Mouse (Mus musculus): Measurements from ENCODE around the gene Dcdc2a. TPM values are rescaled to one million over a fixed set of nuclear protein-coding genes. Genes with fewer than 3 reads are reported as not detected.

Gene Dcdc2a
- total and polyA plus RNA-seq, 2 experiments: 0.29 to 0.83 TPM

GRCm38 (mm10) chr13:25254478-25255263 lies 198.9 kb downstream of the Dcdc2a start:
- Histone ChIP-seq H3K79me2 (ENCODE audit: control insufficient read depth, insufficient read depth, low read length) (no peaks in the 10 kb centered on the region), H3K27me3 (ENCODE audit: control insufficient read depth, insufficient read depth, low read length) (no peaks in the 10 kb centered on the region), H3K27ac (replicated peaks; ENCODE audit: insufficient read depth, low read depth, low read length) (no peak overlapping the region), H3K4me1 (ENCODE audit: control insufficient read depth, insufficient read depth, low read length) (no peaks in the 10 kb centered on the region), H3K36me3 (ENCODE audit: control insufficient read depth, insufficient read depth, low read length) (no peaks in the 10 kb centered on the region), H3K9ac (ENCODE audit: low read depth, low read length) (no peak overlapping the region), H3K4me3 (ENCODE audit: insufficient read depth, low read depth, low read length) (no peak overlapping the region)
- 80% methylated on average over 9 of the region's 9 CpGs for WGBS
- TF ChIP-seq POLR2A (IDR thresholded peaks at IDR 0.05; ENCODE audit: extremely low read depth, insufficient read depth, low read length) (no peak), CTCF (IDR thresholded peaks at IDR 0.05; ENCODE audit: low read depth, low read length) (no peak)
- no peak for DNase-seq (ENCODE audit: extremely low read depth, low read depth, low spot score)

GRCm38 (mm10) chr13:25257608-25258007 lies 201.8 kb downstream of the Dcdc2a start:
- Histone ChIP-seq H3K4me1 (ENCODE audit: control insufficient read depth, insufficient read depth, low read length) (no peaks in the 10 kb centered on the region), H3K4me3 (ENCODE audit: insufficient read depth, low read depth, low read length) (no peak overlapping the region), H3K36me3 (ENCODE audit: control insufficient read depth, insufficient read depth, low read length) (no peaks in the 10 kb centered on the region), H3K27me3 (ENCODE audit: control insufficient read depth, insufficient read depth, low read length) (no peaks in the 10 kb centered on the region), H3K9ac (ENCODE audit: low read depth, low read length) (no peak overlapping the region), H3K79me2 (ENCODE audit: control insufficient read depth, insufficient read depth, low read length) (no peaks in the 10 kb centered on the region), H3K27ac (replicated peaks; ENCODE audit: insufficient read depth, low read depth, low read length) (no peak overlapping the region)
- WGBS: 80% methylated on average over 6 of the region's 6 CpGs
- TF ChIP-seq CTCF (IDR thresholded peaks at IDR 0.05; ENCODE audit: low read depth, low read length): no peak
- no peak for TF ChIP-seq POLR2A (IDR thresholded peaks at IDR 0.05; ENCODE audit: extremely low read depth, insufficient read depth, low read length)
- no peak for DNase-seq (ENCODE audit: extremely low read depth, low read depth, low spot score)

Other genes with a start within 250 kb of the Dcdc2a start
- gene Acot13, start 224.5 kb upstream of the Dcdc2a start, total RNA-seq (2014; rRNA removed): 95.8 and 97.7 TPM in 2 replicates
- gene Acot13, start 224.5 kb upstream of the Dcdc2a start, polyA plus RNA-seq (2012; rRNA removed): 96.4 and 108 TPM in 2 replicates
- gene Tdp2, start 224.3 kb upstream of the Dcdc2a start, total RNA-seq (2014; rRNA removed): 28.9 and 29.4 TPM in 2 replicates
- gene Tdp2, start 224.3 kb upstream of the Dcdc2a start, polyA plus RNA-seq (2012; rRNA removed): 18.5 and 18.6 TPM in 2 replicates
- gene D130043K22Rik, start 210.9 kb upstream of the Dcdc2a start, total RNA-seq (2014; rRNA removed): 12.2 and 15.9 TPM in 2 replicates
- gene D130043K22Rik, start 210.9 kb upstream of the Dcdc2a start, polyA plus RNA-seq (2012; rRNA removed): 3.8 and 8.1 TPM in 2 replicates
- 15.0 and 18.9 TPM in 2 replicates for gene Aldh5a1, start 118.3 kb upstream of the Dcdc2a start, total RNA-seq (2014; rRNA removed)
- 15.2 and 19.8 TPM in 2 replicates for gene Aldh5a1, start 118.3 kb upstream of the Dcdc2a start, polyA plus RNA-seq (2012; rRNA removed)
- gene Gpld1, start 112.9 kb upstream of the Dcdc2a start, total RNA-seq (2014; rRNA removed): 154 and 156 TPM in 2 replicates
- 88.4 and 88.9 TPM in 2 replicates for gene Gpld1, start 112.9 kb upstream of the Dcdc2a start, polyA plus RNA-seq (2012; rRNA removed)
- 13.7 and 18.3 TPM in 2 replicates for gene Mrs2, start 35.6 kb upstream of the Dcdc2a start, total RNA-seq (2014; rRNA removed)
- gene Mrs2, start 35.6 kb upstream of the Dcdc2a start, polyA plus RNA-seq (2012; rRNA removed): 7.6 and 11.3 TPM in 2 replicates
- not detected in 2 replicates for gene Nrsn1, start 214.5 kb downstream of the Dcdc2a start, total RNA-seq (2014; rRNA removed)
- not detected in 2 replicates for gene Nrsn1, start 214.5 kb downstream of the Dcdc2a start, polyA plus RNA-seq (2012; rRNA removed)

Measured in liver, adult 2 months (tissue).